Mouse (Mus musculus): ENCODE data around the gene Pkig. TPM values are rescaled to one million over a fixed set of nuclear protein-coding genes. Genes with fewer than 3 reads are reported as not detected.
A peak's percentile ranks its signal among the peaks of the same experiment; 100 is the strongest.

The Pkig gene
- total and polyA plus RNA-seq, 3 experiments: 79.5 to 160 TPM; not detected in 1

DNA sequence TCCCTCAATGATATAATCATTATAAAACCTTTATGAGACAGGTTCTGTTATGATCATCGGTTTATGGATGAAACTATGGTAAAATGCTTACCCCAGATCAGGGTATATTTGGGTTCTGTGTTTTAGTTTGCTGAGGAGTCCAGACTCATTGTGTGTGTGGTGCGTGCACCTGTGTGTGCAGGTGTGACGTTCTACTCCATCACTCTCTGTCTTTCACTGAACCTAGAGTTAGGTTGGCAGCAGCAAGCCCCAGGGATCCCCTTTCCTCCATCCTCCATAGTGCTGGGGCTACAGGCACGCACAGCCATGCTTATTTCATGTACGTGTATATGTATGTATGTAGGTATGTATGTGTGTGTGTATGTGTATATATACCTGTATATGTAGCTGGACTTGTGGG lies 3.9 kb downstream of the Pkig start:
- Histone ChIP-seq H3K27ac (ENCODE audit: control insufficient read depth, low read depth, low read length) (no peak overlapping the region), H3K36me3 (ENCODE audit: control insufficient read depth in 1 of 2, insufficient read depth in 2 of 2, low read length in 2 of 2) (peaks cover 0 to 28% of the 10 kb centered on the region in 2 experiments; a peak in 2 of 4 replicates)

GRCm38 (mm10) chr2:163662698-163663221 lies 4.6 kb downstream of the Pkig start:
- Histone ChIP-seq H3K36me3 (ENCODE audit: control insufficient read depth in 1 of 2, insufficient read depth in 2 of 2, low read length in 2 of 2) (peaks cover 0 to 25% of the 10 kb centered on the region in 2 experiments; a peak in 2 of 4 replicates), H3K9ac (ENCODE audit: control insufficient read depth, low read depth, low read length, poor library complexity, severe bottlenecking) (peak overlapping the region; percentile 23; the same call in 1 of the 2 replicates), H3K4me1 (ENCODE audit: control insufficient read depth in 1 of 2, insufficient read depth in 2 of 2, low read length in 2 of 2) (peaks cover 2 to 33% of the 10 kb centered on the region in 2 experiments; a peak in 3 of 4 replicates)

More for the DNA sequence above, 3.9 kb downstream of the Pkig start:
- no peak for TF ChIP-seq MXI1 (IDR thresholded peaks at IDR 0.05; ENCODE audit: low read depth, low read length)
- H3K9me3 ChIP-seq (replicated peaks; ENCODE audit: insufficient read depth, low read length): no peaks in the 10 kb centered on the region
- H3K27me3 ChIP-seq (ENCODE audit: control insufficient read depth in 1 of 2, insufficient read depth in 2 of 2, low read length in 2 of 2): no peaks in the 10 kb centered on the region
- no peak overlapping the region for H3K9ac ChIP-seq (ENCODE audit: control insufficient read depth, low read depth, low read length, poor library complexity, severe bottlenecking)
- peaks cover 36% of the 10 kb centered on the region for H3K79me2 ChIP-seq (ENCODE audit: control insufficient read depth, insufficient read depth, low read length, poor library complexity)
- peaks cover 2 to 35% of the 10 kb centered on the region in 2 experiments; a peak in 3 of 4 replicates for H3K4me1 ChIP-seq (ENCODE audit: control insufficient read depth in 1 of 2, insufficient read depth in 2 of 2, low read length in 2 of 2)
- DNase-seq (ENCODE audit: low read depth, low spot score): no peak
- no peak overlapping the region for H3K4me3 ChIP-seq (ENCODE audit: control insufficient read depth in 1 of 2, insufficient read depth in 1 of 2, low read depth in 2 of 2, low read length in 2 of 2)

DNA sequence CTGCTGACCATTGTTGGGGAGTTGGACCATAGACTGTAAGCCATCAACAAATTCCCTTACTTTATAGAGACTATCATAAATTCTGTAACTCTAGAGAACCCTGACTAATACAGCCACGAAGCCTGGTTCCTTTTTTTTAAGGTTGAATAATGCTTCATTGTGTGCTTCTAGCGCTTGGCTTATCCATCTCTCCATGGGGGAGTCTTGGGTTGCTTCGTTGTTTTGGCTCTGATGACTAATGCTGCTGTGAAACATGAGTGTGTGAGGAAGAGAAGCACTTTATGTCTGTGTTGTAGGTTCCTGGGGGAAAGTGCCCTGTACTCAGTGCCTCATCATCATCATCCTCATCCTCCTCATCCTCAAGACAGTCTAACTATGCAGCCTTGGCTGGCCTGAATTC lies 5.7 kb downstream of the Pkig start:
- TF ChIP-seq USF1 (IDR thresholded peaks at IDR 0.05; ENCODE audit: low read depth, low read length) (no peak), MYB (IDR thresholded peaks at IDR 0.05; ENCODE audit: low read depth, low read length) (no peak), EP300 (IDR thresholded peaks at IDR 0.05; ENCODE audit: low read depth in 1 of 2, low read length in 2 of 2) (peak in 1 of 2 experiments; percentile 52; a peak in 1 of 4 replicates), POLR2AphosphoS2 (IDR thresholded peaks at IDR 0.05; ENCODE audit: low read length) (no peak), ZNF384 (IDR thresholded peaks at IDR 0.05; ENCODE audit: low read depth, low read length) (0 out of 2 replicates have a peak, but pooled peaks have one; percentile 19), POLR2A (IDR thresholded peaks at IDR 0.05; ENCODE audit: control insufficient read depth in 1 of 2, insufficient read depth in 1 of 2, low read depth in 1 of 2, low read length in 2 of 2, poor library complexity in 1 of 2) (no peak), HCFC1 (IDR thresholded peaks at IDR 0.05; ENCODE audit: low read depth, low read length) (no peak)
- H3K4me3 ChIP-seq (ENCODE audit: control insufficient read depth in 1 of 2, insufficient read depth in 1 of 2, low read depth in 2 of 2, low read length in 2 of 2): no peak overlapping the region
- no peak overlapping the region for H3K9ac ChIP-seq (ENCODE audit: control insufficient read depth, low read depth, low read length, poor library complexity, severe bottlenecking)
- peak overlapping the region; percentile 39; the same call in 1 of the 2 replicates for H3K27ac ChIP-seq (ENCODE audit: control insufficient read depth, low read depth, low read length)
- peak; percentile 72 for DNase-seq (ENCODE audit: low read depth, low spot score)
- peaks cover 33% of the 10 kb centered on the region for H3K79me2 ChIP-seq (ENCODE audit: control insufficient read depth, insufficient read depth, low read length, poor library complexity)
- H3K36me3 ChIP-seq (ENCODE audit: control insufficient read depth in 1 of 2, insufficient read depth in 2 of 2, low read length in 2 of 2): peaks cover 0 to 23% of the 10 kb centered on the region in 2 experiments; a peak in 2 of 4 replicates
- H3K4me1 ChIP-seq (ENCODE audit: control insufficient read depth in 1 of 2, insufficient read depth in 2 of 2, low read length in 2 of 2): peaks cover 2 to 33% of the 10 kb centered on the region in 2 experiments; a peak in 3 of 4 replicates
- no peaks in the 10 kb centered on the region for H3K9me3 ChIP-seq (replicated peaks; ENCODE audit: insufficient read depth, low read length)
- no peaks in the 10 kb centered on the region for H3K27me3 ChIP-seq (ENCODE audit: control insufficient read depth in 1 of 2, insufficient read depth in 2 of 2, low read length in 2 of 2)

More at GRCm38 (mm10) chr2:163662698-163663221, 4.6 kb downstream of the Pkig start:
- Histone ChIP-seq H3K9me3 (replicated peaks; ENCODE audit: insufficient read depth, low read length) (no peaks in the 10 kb centered on the region), H3K79me2 (ENCODE audit: control insufficient read depth, insufficient read depth, low read length, poor library complexity) (peaks cover 36% of the 10 kb centered on the region), H3K27me3 (ENCODE audit: control insufficient read depth in 1 of 2, insufficient read depth in 2 of 2, low read length in 2 of 2) (no peaks in the 10 kb centered on the region), H3K4me3 (ENCODE audit: control insufficient read depth in 1 of 2, insufficient read depth in 1 of 2, low read depth in 2 of 2, low read length in 2 of 2) (peak overlapping the region in 1 of 2 experiments; percentile 17; a peak in 1 of 4 replicates), H3K27ac (ENCODE audit: control insufficient read depth, low read depth, low read length) (peak overlapping the region; percentile 37; the same call in 1 of the 2 replicates)
- TF ChIP-seq POLR2AphosphoS2 (IDR thresholded peaks at IDR 0.05; ENCODE audit: low read length): no peak
- peak; percentile 60; the same call in 1 of the 2 replicates for TF ChIP-seq MYC (IDR thresholded peaks at IDR 0.05; ENCODE audit: low read depth, low read length)
- TF ChIP-seq NRF1 (IDR thresholded peaks at IDR 0.05; ENCODE audit: insufficient read depth, low read depth, low read length, poor library complexity, severe bottlenecking): no peak
- TF ChIP-seq BHLHE40 (IDR thresholded peaks at IDR 0.05; ENCODE audit: borderline replicate concordance, low read depth, low read length): peak; percentile 14; the same call in 1 of the 2 replicates
- TF ChIP-seq USF2 (IDR thresholded peaks at IDR 0.05; ENCODE audit: borderline replicate concordance in 1 of 2, insufficient read depth in 1 of 2, low read depth in 1 of 2, low read length in 2 of 2): no peak
- no peak for TF ChIP-seq ZC3H11A (IDR thresholded peaks at IDR 0.05; ENCODE audit: low read depth, low read length)
- TF ChIP-seq MAZ (IDR thresholded peaks at IDR 0.05; ENCODE audit: low read depth, low read length): peak; percentile 51; the same call in 1 of the 2 replicates
- 0 out of 2 replicates have a peak, but pooled peaks have one; percentile 6 for TF ChIP-seq ELF1 (IDR thresholded peaks at IDR 0.05; ENCODE audit: low read depth, low read length)
- no peak for TF ChIP-seq KAT2A (conservative IDR thresholded peaks at IDR 0.05; ENCODE audit: low read depth, low read length)
- TF ChIP-seq MEF2A (IDR thresholded peaks at IDR 0.05; ENCODE audit: extremely low read depth, insufficient replicate concordance, low read depth, low read length, poor library complexity, severe bottlenecking): no peak
- TF ChIP-seq USF1 (IDR thresholded peaks at IDR 0.05; ENCODE audit: low read depth, low read length): peak; percentile 56; the same call in 1 of the 2 replicates
- no peak for TF ChIP-seq TAL1 (IDR thresholded peaks at IDR 0.05; ENCODE audit: low read length)
- peak; percentile 79 for TF ChIP-seq MXI1 (IDR thresholded peaks at IDR 0.05; ENCODE audit: low read depth, low read length)
- TF ChIP-seq GATA1 (IDR thresholded peaks at IDR 0.05; ENCODE audit: low read depth, low read length): no peak
- no peak for TF ChIP-seq GABPA (IDR thresholded peaks at IDR 0.05; ENCODE audit: low read depth, low read length)
- TF ChIP-seq ETS1 (IDR thresholded peaks at IDR 0.05; ENCODE audit: low read depth, low read length): no peak
- DNase-seq (ENCODE audit: low read depth, low spot score): peak; percentile 55
